Mouse (Mus musculus) liver, adult 2 months (tissue): ENCODE data around the gene Abraxas2.

Experiments
- CTCF ChIP-seq: fragments of 200-500 bp; IDR thresholded peaks from 2 replicates; pipeline ENCODE4 v1.5.1; 2011; ENCODE audit warnings: low read depth, low read length, control low read depth
- POLR2A ChIP-seq: fragments of 200-500 bp; IDR thresholded peaks from 2 replicates; pipeline ENCODE4 v1.6.1; 2011; ENCODE audit warnings: low read length, control low read depth; ENCODE audit not compliant: insufficient read depth; ENCODE audit errors: extremely low read depth

DNA sequence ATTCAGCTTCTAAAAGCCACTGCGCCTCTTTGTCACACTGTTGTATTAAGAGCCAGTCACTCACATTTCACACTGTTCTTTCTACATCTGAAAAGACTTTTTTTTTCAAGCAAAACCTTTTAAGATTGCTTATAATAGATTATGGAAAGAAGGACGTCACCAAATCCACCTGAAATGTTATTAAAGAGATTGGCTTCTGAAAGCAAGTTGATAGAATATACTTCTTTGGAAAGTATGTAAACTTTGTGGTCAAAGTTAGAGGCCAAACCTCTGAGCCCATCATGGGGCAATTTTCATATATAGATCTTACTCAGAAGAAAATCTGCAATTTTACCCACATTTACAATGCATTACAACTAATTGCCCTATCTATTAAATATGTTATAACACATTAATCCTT is 42.5 kb upstream of the Abraxas2 start:
- no peak for TF ChIP-seq CTCF
- no peak for TF ChIP-seq POLR2A
